Mouse (Mus musculus): Measurements from ENCODE around the gene Decr2. TPM values are rescaled to one million over a fixed set of nuclear protein-coding genes. Genes with fewer than 3 reads are reported as not detected.

The Decr2 gene
- 14.7 and 17.2 TPM in 2 replicates for polyA plus RNA-seq (2015; fragmentation: Nextera tagmentation; extraction: Ambion mirVana)

GRCm38 (mm10) chr17:26089905-26090632, at the start of gene Decr2:
Decr2 (minus strand) TSS chr17:26090337.
- no peaks in the 10 kb centered on the region for H3K27me3 ChIP-seq
- peak within 1 kb of the TSS; percentile 77 for H3K4me2 ChIP-seq
- H3K9ac ChIP-seq, result peak within 1 kb of the TSS; percentile 53; the same call in 1 of the 2 replicates
- ATAC-seq (ENCODE audit: insufficient read depth), result peak; percentile 88
- peak within 1 kb of the TSS; percentile 60 for H3K4me3 ChIP-seq (replicated peaks)
- WGBS (ENCODE audit: insufficient replicate concordance), result 3% methylated on average over 32 of the region's 32 CpGs
- peaks cover 31% of the 10 kb centered on the region for H3K4me1 ChIP-seq (replicated peaks)
- H3K27ac ChIP-seq (replicated peaks), result peak within 1 kb of the TSS; percentile 54
- no peaks in the 10 kb centered on the region; the same call in 1 of the 2 replicates for H3K36me3 ChIP-seq (replicated peaks)
- H3K9me3 ChIP-seq (replicated peaks), result no peaks in the 10 kb centered on the region

- under 1% methylated on average over 54 of the region's 58 CpGs for WGBS (ENCODE audit: insufficient replicate concordance)
Measured at GRCm38 (mm10) chr17:26138901-26139381, 48.8 kb upstream of the Decr2 start.

GRCm38 (mm10) chr17:26138239-26138836, 48.2 kb upstream of the Decr2 start, which contains the start of gene Axin1:
Axin1 (plus strand) TSS chr17:26138688.
- under 1% methylated on average over 42 of the region's 42 CpGs for WGBS (ENCODE audit: insufficient replicate concordance)
- Histone ChIP-seq H3K9me3 (replicated peaks) (no peaks in the 10 kb centered on the region), H3K27me3 (no peaks in the 10 kb centered on the region), H3K36me3 (replicated peaks) (peaks cover 12% of the 10 kb centered on the region), H3K9ac (peak within 1 kb of the TSS; percentile 92), H3K4me1 (replicated peaks) (peaks cover 40% of the 10 kb centered on the region), H3K4me3 (replicated peaks) (peak within 1 kb of the TSS; percentile 97), H3K4me2 (peak within 1 kb of the TSS; percentile 94), H3K27ac (replicated peaks) (peak within 1 kb of the TSS; percentile 89)
- peak; percentile 92 for ATAC-seq (ENCODE audit: insufficient read depth)

More at GRCm38 (mm10) chr17:26138901-26139381, 48.8 kb upstream of the Decr2 start:
- Histone ChIP-seq H3K27me3 (no peaks in the 10 kb centered on the region), H3K4me3 (replicated peaks) (peak overlapping the region; percentile 97), H3K4me2 (peak overlapping the region; percentile 94), H3K9me3 (replicated peaks) (no peaks in the 10 kb centered on the region), H3K4me1 (replicated peaks) (peaks cover 40% of the 10 kb centered on the region), H3K9ac (peak overlapping the region; percentile 92), H3K36me3 (replicated peaks) (peaks cover 18% of the 10 kb centered on the region), H3K27ac (replicated peaks) (peak overlapping the region; percentile 89)
- peak; percentile 75 for ATAC-seq (ENCODE audit: insufficient read depth)

- Histone ChIP-seq H3K27me3 (no peaks in the 10 kb centered on the region), H3K27ac (replicated peaks) (peak overlapping the region; percentile 89), H3K9ac (peak overlapping the region; percentile 92), H3K36me3 (replicated peaks) (peaks cover 6% of the 10 kb centered on the region), H3K4me2 (peak overlapping the region; percentile 94), H3K4me1 (replicated peaks) (peaks cover 40% of the 10 kb centered on the region), H3K9me3 (replicated peaks) (no peaks in the 10 kb centered on the region), H3K4me3 (replicated peaks) (peak overlapping the region; percentile 97)
- 69% methylated on average over 2 of the region's 2 CpGs for WGBS (ENCODE audit: insufficient replicate concordance)
- no peak for ATAC-seq (ENCODE audit: insufficient read depth)
Measured at GRCm38 (mm10) chr17:26137751-26138130, 47.6 kb upstream of the Decr2 start.

- no peaks in the 10 kb centered on the region for H3K27me3 ChIP-seq
- H3K27ac ChIP-seq (replicated peaks), result no peak overlapping the region
- H3K9me3 ChIP-seq (replicated peaks), result no peaks in the 10 kb centered on the region
- ATAC-seq (ENCODE audit: insufficient read depth), result no peak
- H3K4me1 ChIP-seq (replicated peaks), result peaks cover 37% of the 10 kb centered on the region
- H3K4me2 ChIP-seq, result peak overlapping the region; percentile 94
- 0 out of 2 replicates have a peak, but pooled peaks cover under 1% of the 10 kb centered on the region for H3K36me3 ChIP-seq (replicated peaks)
- H3K9ac ChIP-seq, result 0 out of 2 replicates have a peak overlapping the region, but pooled peaks have one; percentile 92
- peak overlapping the region; percentile 97 for H3K4me3 ChIP-seq (replicated peaks)
- WGBS (ENCODE audit: insufficient replicate concordance), result 77% methylated on average over 11 of the region's 11 CpGs
Measured at GRCm38 (mm10) chr17:26137106-26137750, 47.1 kb upstream of the Decr2 start.

GRCm38 (mm10) chr17:26131856-26132853, 42.0 kb upstream of the Decr2 start:
- peaks cover under 1% of the 10 kb centered on the region; the same call in 1 of the 2 replicates for H3K4me1 ChIP-seq (replicated peaks)
- H3K4me3 ChIP-seq (replicated peaks), result no peak overlapping the region
- WGBS (ENCODE audit: insufficient replicate concordance), result 81% methylated on average over 18 of the region's 18 CpGs
- H3K27me3 ChIP-seq, result no peaks in the 10 kb centered on the region
- no peak for ATAC-seq (ENCODE audit: insufficient read depth)
- H3K4me2 ChIP-seq, result no peak overlapping the region
- no peak overlapping the region for H3K9ac ChIP-seq
- peaks cover 44% of the 10 kb centered on the region for H3K36me3 ChIP-seq (replicated peaks)
- H3K27ac ChIP-seq (replicated peaks), result no peak overlapping the region
- no peaks in the 10 kb centered on the region for H3K9me3 ChIP-seq (replicated peaks)

GRCm38 (mm10) chr17:26131062-26131732, 41.1 kb upstream of the Decr2 start:
- Histone ChIP-seq H3K9me3 (replicated peaks) (no peaks in the 10 kb centered on the region), H3K4me3 (replicated peaks) (no peak overlapping the region), H3K4me2 (no peak overlapping the region), H3K4me1 (replicated peaks) (no peaks in the 10 kb centered on the region), H3K27me3 (no peaks in the 10 kb centered on the region), H3K9ac (no peak overlapping the region), H3K27ac (replicated peaks) (no peak overlapping the region), H3K36me3 (replicated peaks) (peaks cover 53% of the 10 kb centered on the region)
- 83% methylated on average over 18 of the region's 18 CpGs for WGBS (ENCODE audit: insufficient replicate concordance)
- ATAC-seq (ENCODE audit: insufficient read depth), result no peak

- no peak for ATAC-seq (ENCODE audit: insufficient read depth)
- H3K4me1 ChIP-seq (replicated peaks), result peaks cover 27% of the 10 kb centered on the region
- H3K27ac ChIP-seq (replicated peaks), result no peak overlapping the region
- H3K27me3 ChIP-seq, result no peaks in the 10 kb centered on the region
- H3K36me3 ChIP-seq (replicated peaks), result peaks cover 50% of the 10 kb centered on the region
- H3K9ac ChIP-seq, result no peak overlapping the region
- no peak overlapping the region for H3K4me3 ChIP-seq (replicated peaks)
- H3K4me2 ChIP-seq, result 0 out of 2 replicates have a peak overlapping the region, but pooled peaks have one; percentile 82
- 84% methylated on average over 10 of the region's 10 CpGs for WGBS (ENCODE audit: insufficient replicate concordance)
- H3K9me3 ChIP-seq (replicated peaks), result no peaks in the 10 kb centered on the region
Measured at GRCm38 (mm10) chr17:26125226-26125625, 35.1 kb upstream of the Decr2 start.

GRCm38 (mm10) chr17:26124560-26124959, 34.4 kb upstream of the Decr2 start:
- Histone ChIP-seq H3K9ac (peak overlapping the region; percentile 74), H3K4me3 (replicated peaks) (peak overlapping the region; percentile 81), H3K36me3 (replicated peaks) (peaks cover 43% of the 10 kb centered on the region), H3K4me1 (replicated peaks) (peaks cover 32% of the 10 kb centered on the region), H3K27ac (replicated peaks) (0 out of 2 replicates have a peak overlapping the region, but pooled peaks have one; percentile 67), H3K27me3 (no peaks in the 10 kb centered on the region), H3K9me3 (replicated peaks) (no peaks in the 10 kb centered on the region), H3K4me2 (peak overlapping the region; percentile 82)
- 66% methylated on average over 7 of the region's 7 CpGs for WGBS (ENCODE audit: insufficient replicate concordance)
- no peak for ATAC-seq (ENCODE audit: insufficient read depth)

All from liver, embryonic 15.5 days (tissue).